Mouse (Mus musculus) granulocyte monocyte progenitor cell, adult 5-6 weeks (primary cell): ENCODE measurements around the gene Fabp6. TPM values are rescaled to one million over a fixed set of nuclear protein-coding genes. Genes with fewer than 3 reads are reported as not detected.
A peak's percentile ranks its signal among the peaks of the same experiment; 100 is the strongest.

Source experiments
- ATAC-seq: replicated peaks from 2 replicates; pipeline ENCODE4 v1.8.0; 2016; ENCODE audit warnings: mild to moderate bottlenecking, moderate TSS enrichment, inconsistent platforms; ENCODE audit not compliant: poor library complexity, severe bottlenecking
- total RNA-seq, 2 experiments: library from RNA; stranded (forward) in 1 of 2; stranded (reverse) in 1 of 2; fragments of 200-712, 200-1000 nt in 1 of 2; fragments of >200 nt in 1 of 2; fragmentation: Nextera tagmentation in 1 of 2; gene quantifications; 2 replicates each; pipeline ENCODE4 v1.2.3; 2014 to 2017

Gene Fabp6
- total RNA-seq, 2 experiments from 2014 or later: not detected

DNA sequence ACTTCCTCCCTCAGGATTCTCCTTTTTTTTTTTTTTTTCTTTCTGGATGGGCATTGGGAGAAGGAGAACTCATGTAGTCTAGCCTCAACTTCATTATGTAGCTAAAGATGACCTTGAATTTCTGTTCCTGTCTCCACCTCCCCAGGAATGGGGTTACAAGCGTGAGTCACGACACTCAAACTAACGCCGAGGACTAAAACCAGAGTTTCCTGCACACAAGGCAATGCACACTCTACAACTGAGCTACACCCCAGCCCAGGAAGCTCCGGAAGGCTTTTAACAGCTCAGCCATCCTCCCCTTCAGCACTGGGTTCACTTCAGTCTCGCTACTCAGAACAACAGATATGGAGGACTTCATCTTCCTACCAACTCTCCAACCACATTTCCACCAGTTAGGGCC is 3.6 kb upstream of the Fabp6 start:
- ATAC-seq: no peak

DNA sequence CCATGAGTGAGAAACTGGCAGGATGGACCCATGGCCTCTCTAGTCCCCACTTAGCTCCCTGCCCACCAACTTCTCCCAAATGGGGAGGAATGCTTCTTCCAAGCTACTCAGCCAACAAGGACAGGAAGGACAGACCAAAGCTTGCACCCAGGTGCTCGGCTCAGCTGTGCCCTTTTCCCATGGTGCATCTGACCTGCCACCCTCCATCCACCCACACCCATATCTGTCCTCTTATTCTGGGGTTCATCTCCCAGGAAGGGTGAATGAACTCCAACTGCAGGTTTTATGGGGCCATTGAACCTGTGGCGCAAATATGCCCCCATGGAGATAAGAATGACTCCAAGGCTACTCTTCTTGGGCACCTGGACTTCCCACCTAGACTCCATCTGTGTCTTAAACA is 2.9 kb upstream of the Fabp6 start:
- no peak for ATAC-seq

DNA sequence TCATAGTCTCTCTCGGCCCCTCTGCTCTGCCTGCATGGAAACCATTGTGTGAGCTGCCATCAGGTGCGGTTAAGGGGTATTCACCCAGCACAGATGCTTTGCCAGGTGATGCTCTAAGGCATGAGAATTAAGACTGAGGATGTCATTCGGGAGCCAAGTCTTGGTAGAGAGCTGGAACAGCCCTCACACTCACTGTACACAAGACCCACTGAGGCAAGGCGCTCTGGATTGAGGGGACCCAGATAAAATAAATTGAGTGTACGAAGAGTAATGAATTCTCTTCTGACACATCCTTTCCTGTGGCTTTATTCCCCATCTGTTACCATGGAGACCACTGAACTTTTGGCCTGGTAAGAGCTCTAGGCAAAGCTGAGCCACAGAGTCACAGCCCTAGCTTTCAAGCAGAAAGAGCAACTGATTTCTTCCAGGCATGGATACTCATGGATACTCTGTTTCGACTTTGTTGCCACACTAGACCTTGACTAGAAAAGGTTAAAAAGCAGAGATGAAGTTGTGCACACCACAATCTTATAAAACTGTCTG is 11.7 kb downstream of the Fabp6 start:
- ATAC-seq: no peak

DNA sequence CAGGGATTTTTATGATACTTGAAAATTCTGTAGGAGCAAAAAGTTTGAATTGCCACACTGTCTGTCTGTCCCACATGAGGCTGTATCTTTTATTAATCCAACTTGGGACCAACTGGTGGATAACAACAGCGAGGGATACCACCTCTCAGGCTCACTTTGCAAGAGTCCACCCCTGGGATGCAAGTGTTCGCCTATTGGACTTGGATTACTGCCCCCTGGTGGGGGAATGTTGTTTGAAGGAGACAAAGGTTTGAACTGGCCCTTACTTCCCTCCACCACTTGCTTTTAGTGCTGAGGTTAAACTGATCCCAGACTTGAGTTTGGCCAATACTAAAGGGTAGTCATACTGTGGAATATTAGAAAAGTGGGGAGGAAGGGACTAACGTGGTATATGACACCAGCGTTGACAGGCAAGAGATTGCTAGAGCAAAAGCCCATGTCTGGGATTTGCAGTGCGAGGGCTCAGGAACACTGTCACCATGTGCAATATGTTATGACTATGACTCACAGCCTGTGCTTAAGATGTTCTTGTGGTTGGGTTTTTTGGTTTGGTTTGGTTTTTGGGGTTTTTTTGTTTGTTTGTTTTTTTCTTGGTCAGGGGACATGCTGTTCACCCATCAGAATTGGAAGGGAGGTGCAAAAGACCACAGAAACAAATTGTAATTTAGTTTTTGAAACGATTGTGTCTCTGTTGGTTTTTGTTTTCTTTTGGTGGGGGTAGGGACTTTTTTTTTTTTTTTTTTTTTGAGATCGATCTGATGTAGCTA is 14.8 kb downstream of the Fabp6 start, which contains the start of gene 4933415A04Rik:
4933415A04Rik (plus strand) TSS at position 717 of the 767 bp plus-strand sequence.
- ATAC-seq: peak; percentile 91

DNA sequence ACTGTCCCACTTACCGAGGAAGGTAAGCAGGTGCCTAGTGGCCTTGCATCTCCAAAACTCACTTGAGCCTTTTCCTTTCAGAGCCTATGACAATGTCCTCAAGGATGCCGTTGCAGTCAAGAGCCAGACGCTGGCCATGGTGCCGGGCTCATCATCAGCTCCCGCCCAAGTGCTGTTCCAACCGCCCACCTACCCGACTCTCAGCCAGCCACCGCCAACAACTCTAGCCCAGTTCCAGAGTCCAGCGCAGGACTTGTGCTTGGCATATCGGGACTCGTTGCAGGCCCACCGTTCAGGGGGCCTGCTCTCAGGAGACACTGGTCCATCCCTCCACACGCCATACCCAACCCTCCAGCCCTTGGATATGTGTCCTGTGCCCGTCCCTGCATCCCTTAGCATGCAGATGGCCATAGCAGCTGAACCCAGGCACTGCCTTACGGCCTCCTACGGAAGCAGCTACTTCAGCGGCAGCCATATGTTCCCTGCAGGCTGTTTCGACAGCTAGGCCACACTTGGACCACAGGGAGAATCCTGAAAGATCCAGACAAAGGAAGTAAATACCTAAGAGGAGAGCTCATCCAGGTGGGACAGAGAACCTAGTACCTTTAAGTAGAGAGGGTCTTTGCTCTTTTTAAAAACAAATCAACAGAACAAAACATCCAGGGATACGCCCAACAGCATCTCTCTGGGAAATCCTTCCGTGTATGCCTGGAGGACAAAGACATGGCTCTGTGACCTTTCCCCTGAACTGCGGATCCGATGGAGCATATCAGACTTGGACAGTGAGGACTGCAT is 15.9 kb downstream of the Fabp6 start:
- ATAC-seq: no peak

DNA sequence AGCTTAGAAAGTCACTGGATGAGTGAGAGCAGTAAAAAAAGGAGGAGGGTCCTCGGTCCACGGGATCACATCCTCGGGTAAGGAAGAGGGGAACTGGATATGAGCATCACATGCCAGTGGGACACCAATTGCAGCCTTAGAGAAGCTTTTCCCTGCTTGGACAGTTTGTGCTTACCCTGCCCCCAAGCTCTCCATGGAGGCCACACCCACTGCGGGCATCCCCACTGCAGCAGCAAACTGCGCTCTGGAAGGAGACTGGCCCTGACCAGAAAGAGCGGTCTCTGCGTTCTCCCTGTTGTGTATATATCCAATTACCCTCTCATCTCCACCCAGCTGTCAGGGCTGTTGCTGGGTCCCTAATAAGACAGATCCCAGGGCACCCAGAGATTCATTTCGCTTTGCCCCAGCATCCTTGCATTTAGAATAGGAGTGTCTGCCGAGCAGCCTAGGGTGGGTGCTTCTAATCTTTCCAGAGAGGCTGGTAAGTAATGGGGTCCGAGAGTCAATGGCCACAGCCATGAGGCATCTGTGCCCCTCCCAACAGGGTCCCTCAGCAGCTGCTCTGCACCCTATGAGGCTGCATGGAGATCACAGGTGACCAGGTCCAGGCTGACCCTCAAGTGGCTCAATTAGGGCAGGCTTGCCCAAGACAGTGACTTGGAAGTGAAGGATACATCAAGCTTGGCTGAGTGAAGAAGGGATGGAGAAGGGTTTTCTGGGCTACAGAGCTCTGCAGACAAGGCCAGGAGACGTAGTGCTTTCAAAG is 23.4 kb downstream of the Fabp6 start:
- ATAC-seq: no peak

DNA sequence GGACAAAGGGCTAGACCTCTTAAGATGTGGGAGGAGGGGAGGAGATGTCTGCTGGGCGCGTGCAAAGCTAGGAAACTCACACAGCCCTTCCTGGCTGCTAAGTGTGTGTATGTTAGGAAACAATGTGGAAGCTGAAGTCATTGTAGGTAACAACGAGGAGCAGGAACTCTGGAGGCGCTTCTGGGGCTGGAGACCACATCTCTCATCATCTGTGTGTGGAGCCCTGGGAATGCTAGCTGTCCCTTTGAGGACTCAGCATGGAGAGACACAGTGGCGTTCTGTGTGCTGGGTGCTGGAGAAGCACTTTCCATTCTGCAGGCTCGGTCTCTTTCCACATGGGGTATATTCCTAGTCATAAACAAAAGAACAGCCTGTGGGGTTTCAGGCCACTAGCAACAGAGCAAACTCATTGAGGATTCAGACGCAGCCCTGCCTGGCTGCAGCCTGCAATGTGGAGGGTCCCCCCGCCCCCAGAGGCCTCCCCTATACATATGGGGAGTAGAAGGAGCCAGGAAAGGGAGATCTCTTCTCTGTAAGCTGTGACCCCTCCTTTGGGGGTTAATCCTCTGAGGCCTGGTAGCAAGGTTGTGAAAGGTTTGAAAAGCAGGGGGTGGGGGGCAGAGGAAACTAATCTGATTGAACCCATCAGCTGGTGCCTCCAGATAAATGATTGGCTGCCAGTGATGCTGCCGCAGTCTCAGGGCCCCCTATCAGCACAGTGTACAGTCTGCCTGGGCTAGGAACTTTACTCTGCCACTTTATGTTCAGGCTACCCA is 25.8 kb downstream of the Fabp6 start:
- peak; percentile 20; the same call in 1 of the 2 replicates for ATAC-seq

DNA sequence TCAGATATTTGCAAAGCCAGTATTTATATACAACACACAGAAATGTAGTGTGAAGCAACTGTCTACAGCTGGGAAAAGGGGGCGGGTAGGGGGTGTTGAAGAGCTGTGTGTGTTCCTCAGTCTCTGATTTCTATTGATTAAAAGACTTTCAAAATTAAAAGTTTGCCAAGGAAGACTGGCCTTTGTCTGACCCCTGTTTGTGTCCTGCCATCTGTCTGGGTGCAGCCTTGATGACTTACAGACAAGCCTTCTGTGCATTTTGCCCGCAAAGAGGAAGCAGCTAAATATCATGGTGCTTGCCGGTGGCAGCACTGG is 26.3 kb downstream of the Fabp6 start:
- peak; percentile 88; the same call in 1 of the 2 replicates for ATAC-seq

DNA sequence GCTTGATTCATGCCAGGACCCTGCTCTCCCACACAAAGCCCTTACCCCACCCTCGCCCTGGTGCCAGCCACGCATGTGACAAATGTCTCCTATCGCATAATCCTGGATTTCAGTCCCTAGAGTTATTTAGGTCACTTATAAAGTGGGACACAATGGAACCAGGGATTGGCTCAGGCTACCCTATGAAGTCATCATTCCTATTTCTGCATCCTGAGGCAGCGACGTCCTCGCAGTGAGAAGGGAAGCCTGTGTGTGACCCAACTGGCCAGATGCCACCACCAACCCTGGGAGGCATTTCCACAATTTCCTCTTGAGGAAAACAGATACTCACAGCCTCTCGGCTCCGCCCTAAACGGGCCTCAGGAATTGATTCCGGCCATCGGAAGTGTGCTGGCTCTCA is 31.7 kb downstream of the Fabp6 start:
- ATAC-seq: peak; percentile 77

DNA sequence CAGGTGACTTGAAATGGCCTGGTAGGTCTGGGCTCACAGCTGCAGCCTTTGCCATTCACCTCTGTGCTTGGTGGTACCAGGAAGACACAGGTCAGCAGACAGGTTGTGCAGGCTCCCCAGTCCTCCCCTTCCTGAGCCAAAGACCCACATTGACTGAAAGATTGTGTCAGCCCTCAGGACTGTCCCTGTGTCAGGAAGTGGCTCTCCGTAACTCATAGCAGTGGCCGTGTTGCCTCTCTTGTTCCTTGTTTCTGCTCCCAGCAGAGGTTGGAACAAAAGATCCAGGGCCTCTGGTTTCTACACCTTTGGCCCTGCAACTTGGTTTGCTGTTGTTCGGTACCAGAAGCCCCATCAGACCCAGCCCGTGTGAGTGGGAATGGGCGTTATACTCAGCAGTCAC is 32.2 kb downstream of the Fabp6 start:
- peak; percentile 60 for ATAC-seq

DNA sequence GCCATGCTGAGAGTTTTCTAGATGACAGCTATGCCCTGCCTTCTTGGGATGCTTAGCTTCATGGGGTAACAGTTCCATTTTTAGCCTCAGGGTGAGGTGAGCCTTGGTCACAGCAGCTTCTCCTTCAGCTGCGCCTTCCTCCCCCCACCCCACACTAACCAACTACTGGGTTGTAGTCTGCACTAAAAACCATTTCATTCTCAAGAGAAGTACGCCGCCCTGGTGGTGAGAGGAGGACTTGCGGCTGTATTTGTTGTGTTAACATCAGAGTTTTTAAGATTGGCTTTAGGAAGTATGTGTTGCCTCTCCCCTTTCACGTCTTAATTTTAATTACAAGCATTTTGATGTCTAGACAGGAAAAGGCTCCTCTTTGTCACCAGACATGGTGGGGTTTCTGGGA is 33.1 kb downstream of the Fabp6 start:
- ATAC-seq: peak; percentile 64

DNA sequence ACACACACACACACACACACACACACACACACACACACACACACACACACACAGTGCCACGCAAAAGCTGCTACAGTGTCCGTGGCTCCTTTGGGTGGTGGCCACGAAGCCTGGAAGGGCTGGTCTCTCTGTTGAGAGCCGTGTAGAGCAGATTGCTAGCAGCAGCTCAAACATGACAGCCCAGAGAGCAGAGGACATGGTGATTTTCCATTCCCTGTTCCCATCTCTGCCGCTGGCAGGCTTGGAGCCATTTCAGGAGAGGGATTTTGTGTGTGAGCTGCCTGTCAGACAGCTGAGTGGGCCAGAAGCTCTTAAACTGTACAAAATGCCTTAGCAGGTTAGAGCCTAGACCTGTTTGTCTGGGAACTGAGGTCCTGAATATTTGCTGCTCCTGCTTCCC is 34.6 kb downstream of the Fabp6 start:
- no peak for ATAC-seq

DNA sequence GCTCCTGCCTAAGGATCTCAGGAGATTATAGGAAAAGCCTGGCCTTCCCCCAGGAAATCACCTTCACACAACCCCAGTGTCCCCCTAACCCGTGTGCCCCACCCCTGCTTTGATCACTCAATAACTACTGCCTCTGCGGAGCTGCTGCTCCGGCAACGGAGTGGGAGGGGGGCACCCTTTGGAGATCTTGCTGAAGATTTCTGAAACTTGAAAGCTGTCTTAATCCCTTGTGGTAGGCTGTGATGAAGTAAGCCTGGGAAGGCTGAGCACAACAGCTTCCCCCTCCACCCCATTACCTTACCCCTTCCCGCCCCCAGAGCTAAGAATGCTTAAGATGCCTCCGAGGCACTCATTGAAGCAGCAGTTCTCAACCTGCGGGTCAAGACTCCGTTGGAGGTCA is 35.5 kb downstream of the Fabp6 start:
- no peak for ATAC-seq

DNA sequence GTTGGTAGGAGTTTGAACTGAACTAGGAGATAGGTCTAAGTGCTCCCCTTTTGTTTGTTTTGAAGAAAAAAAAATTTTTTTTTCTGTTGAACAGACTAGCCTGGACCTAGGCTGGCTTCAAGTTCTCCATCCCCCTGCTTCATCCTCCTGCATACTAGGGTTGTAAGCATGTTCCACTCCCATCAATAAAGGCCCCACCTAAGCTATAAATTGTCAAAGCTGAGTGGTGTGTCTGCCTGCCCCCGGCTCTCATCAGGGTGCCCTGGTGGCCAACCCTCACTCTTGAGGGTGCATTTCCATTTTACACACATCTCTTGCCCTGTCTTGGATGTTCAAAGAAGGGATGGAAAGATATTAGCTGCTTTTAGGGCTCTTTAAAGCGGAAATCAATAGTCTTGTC is 35.9 kb downstream of the Fabp6 start:
- ATAC-seq: no peak

DNA sequence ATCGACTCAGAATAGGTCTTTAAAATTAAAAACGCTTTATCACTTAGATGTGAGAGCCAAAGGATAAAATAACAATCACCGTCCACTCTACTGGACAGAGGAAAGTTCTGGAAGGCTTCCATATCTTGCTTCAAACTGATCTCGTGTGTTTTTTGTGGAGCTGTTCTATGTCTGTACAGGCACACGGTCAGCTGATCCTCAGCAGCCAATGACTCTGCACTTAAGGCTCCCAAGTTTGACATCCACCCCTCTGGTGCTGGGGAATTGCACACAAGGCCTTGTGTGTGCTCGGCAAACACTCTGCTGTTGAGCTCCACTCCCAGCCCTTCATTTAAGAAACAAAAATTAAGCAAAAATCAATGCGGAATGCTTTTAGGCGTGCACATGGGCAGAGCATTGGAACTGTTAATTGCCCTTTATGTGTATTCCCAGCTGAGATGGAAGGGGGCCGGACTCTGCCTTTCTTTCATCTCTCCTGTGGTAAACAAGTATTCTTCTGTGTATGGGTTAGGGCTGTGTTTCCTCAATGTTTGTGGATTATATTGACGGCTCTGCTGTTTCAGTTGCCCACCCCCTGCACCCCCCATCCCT is 37.6 kb downstream of the Fabp6 start:
- no peak for ATAC-seq

DNA sequence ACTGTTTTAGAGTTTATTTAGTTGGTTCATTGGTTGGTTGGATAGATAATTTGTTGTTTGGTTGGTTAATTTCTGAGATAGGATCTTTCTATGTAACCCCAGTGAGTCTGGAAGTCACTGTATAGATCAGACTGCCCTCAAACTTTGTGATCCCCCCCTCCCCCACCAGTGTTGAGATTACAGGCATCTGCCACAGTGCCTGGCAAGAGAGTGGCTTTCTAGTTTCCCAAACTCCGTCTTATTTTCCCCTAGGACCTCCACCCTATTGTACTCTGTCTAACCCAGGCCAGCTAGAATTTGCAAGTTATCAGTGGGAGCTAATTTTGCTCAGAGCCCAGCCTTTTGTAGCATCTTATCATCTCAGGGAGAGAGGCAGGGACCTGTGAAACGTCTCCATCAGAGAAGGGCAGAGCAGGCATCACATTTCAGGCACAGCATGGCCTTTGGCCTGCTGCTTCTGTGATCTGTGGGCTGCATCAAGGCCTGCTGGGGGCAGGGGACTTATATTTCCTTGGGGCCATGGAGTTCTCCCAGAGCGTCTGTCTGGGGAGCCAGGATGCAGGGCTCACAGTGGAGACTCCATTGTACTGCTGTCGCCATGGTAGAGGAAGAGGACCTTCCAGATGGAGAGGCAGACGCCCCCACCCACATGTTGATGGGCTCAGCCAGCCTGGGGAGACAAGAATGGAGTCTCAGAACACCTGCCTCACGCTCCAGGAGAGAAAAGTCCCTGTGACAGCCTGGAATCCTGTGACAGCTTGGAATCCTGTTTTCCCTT is 41.6 kb downstream of the Fabp6 start:
- ATAC-seq: no peak

DNA sequence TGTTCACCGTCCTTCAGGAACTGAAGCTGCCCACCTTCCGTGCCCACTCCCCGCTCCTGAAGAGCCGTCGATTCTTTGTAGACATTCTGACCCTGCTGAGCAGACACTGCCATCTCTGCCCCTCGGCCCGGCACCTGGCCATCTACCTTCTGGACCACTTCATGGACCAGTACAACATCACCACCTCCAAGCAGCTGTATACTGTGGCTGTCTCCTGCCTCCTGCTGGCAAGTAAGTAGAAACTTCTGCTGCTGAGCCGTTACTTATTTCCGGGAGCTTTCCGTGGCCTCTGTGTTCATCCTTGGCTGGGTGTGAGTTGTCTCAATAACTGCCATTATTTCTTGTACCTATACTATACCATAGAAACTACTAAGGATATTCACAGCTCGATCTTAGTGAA is 44.8 kb downstream of the Fabp6 start:
- ATAC-seq: no peak

DNA sequence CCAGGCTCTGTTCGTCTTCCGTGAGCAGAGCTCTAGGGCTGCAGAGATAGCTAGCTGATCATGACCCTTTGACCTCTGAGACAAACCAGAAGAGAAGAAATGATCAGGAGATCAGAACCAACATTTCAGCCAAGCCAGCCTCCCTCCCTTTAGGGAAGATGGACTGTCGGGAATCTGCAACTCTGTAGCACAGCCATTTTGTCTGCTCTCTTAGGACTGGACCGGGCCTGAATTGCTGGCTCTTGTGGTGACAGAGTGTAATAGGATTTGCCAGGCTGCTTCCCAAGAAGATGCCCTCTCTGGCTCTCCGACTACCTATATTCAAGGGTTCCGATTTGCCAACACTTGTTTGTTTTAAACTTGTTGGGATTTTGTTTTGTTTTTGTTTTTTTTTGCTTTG is 48.7 kb downstream of the Fabp6 start:
- ATAC-seq: no peak

DNA sequence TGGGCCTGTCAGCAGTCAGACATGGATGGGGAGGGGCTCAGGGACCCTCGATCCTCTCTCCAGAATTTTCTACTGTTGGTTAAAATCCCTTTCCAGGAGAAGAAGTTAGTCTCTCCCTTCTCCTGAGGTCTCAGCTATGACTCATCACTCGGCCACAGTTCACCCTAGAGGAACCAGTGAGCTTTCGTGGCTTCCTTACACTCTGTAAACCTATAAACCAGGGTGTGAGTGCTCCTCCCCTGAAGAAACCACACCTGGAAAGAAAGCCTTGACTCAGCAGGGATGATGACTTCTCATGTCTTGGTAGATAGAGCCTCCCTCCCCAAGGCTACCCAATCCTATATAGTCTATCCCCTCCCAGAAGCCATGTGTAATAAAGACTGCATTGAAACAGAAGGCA is 49.6 kb downstream of the Fabp6 start:
- ATAC-seq: peak; percentile 61; the same call in 1 of the 2 replicates
